Mouse (Mus musculus): Measurements from ENCODE around the gene Olfr810. TPM values are rescaled to one million over a fixed set of nuclear protein-coding genes. Genes with fewer than 3 reads are reported as not detected.

Gene Olfr810
- total and polyA plus RNA-seq, 3 experiments: 0.05 TPM; not detected in 2

DNA sequence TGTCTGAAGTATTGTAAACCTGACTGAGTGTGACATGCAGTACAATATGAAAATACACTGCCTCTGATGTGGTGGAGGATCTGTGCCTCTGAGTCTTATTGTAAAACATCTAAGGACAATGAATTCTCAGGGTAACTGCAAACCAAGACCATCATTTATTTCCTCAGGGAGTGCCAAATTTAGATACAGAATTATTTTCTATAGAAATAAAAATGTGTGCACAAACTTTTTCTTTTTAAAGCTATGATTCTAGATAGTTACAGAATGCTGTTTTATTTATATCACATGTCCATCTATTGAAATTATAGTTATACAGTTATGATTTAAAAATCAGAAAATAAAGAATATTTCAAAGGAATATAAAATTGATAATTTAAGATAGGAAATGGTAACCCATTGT is 52.9 kb downstream of the Olfr810 start, which contains the start of gene Olfr806:
Olfr806 (minus strand) TSS at position 101 of the 400 bp plus-strand sequence.
- ATAC-seq (ENCODE audit: extremely low read depth, insufficient number of reproducible peaks, low FRiP score, poor library complexity, severe bottlenecking) (no peak), DNase-seq (ENCODE audit: low spot score) (no peak)
- TF ChIP-seq POLR2AphosphoS5 (IDR thresholded peaks at IDR 0.05; ENCODE audit: insufficient replicate concordance, low read depth, low read length) (no peak), TAL1 (conservative IDR thresholded peaks at IDR 0.05; ENCODE audit: low read depth, low read length) (no peak), GATA2 (IDR thresholded peaks at IDR 0.05; ENCODE audit: borderline replicate concordance, low read depth, low read length) (no peak), GATA1 (IDR thresholded peaks at IDR 0.05; ENCODE audit: borderline replicate concordance, low read length) (no peak), CTCF (IDR thresholded peaks at IDR 0.05; ENCODE audit: low read depth, low read length) (no peak)
- Histone ChIP-seq H3K4me3 (ENCODE audit: low read depth, low read length) (no peak within 1 kb of the TSS), H3K4me1 (ENCODE audit: insufficient read depth, low read depth, low read length) (no peaks in the 10 kb centered on the region), H3K27me3 (ENCODE audit: insufficient read depth, low read length) (no peaks in the 10 kb centered on the region), H3K36me3 (replicated peaks) (no peaks in the 10 kb centered on the region), H3K9me3 (replicated peaks) (no peaks in the 10 kb centered on the region)

Other genes starting within 250 kb of the Olfr810 start
Only the 20 nearest of the 26 such genes appear.
- not detected in 2 replicates for gene Olfr798, start 167.0 kb downstream of the Olfr810 start, total RNA-seq (2014; fragmentation: Nextera tagmentation)
- gene Olfr798, start 167.0 kb downstream of the Olfr810 start, total RNA-seq (2017): 0.06 TPM in 1 of 2 replicates, not detected in the other
- gene Olfr798, start 167.0 kb downstream of the Olfr810 start, polyA plus RNA-seq (2012): not detected in 2 replicates
- gene Olfr799, start 157.4 kb downstream of the Olfr810 start, total RNA-seq (2014; fragmentation: Nextera tagmentation): not detected in 2 replicates
- 0.05 TPM in 1 of 2 replicates, not detected in the other for gene Olfr799, start 157.4 kb downstream of the Olfr810 start, total RNA-seq (2017)
- gene Olfr799, start 157.4 kb downstream of the Olfr810 start, polyA plus RNA-seq (2012): not detected in 2 replicates
- gene Olfr800, start 137.2 kb downstream of the Olfr810 start, total RNA-seq (2014; fragmentation: Nextera tagmentation): not detected in 2 replicates
- gene Olfr800, start 137.2 kb downstream of the Olfr810 start, total RNA-seq (2017): 0.12 and 0.27 TPM in 2 replicates
- not detected in 2 replicates for gene Olfr800, start 137.2 kb downstream of the Olfr810 start, polyA plus RNA-seq (2012)
- not detected in 2 replicates for gene Olfr801, start 121.1 kb downstream of the Olfr810 start, total RNA-seq (2014; fragmentation: Nextera tagmentation)
- gene Olfr801, start 121.1 kb downstream of the Olfr810 start, total RNA-seq (2017): 0.06 and 0.16 TPM in 2 replicates
- gene Olfr801, start 121.1 kb downstream of the Olfr810 start, polyA plus RNA-seq (2012): not detected in 2 replicates
- gene Olfr802, start 106.7 kb downstream of the Olfr810 start, total RNA-seq (2014; fragmentation: Nextera tagmentation): not detected in 2 replicates
- 0.05 and 0.17 TPM in 2 replicates for gene Olfr802, start 106.7 kb downstream of the Olfr810 start, total RNA-seq (2017)
- gene Olfr802, start 106.7 kb downstream of the Olfr810 start, polyA plus RNA-seq (2012): not detected in 2 replicates
- not detected in 2 replicates for gene Olfr803, start 100.6 kb downstream of the Olfr810 start, total RNA-seq (2014; fragmentation: Nextera tagmentation)
- gene Olfr803, start 100.6 kb downstream of the Olfr810 start, total RNA-seq (2017): 0.05 TPM in 1 of 2 replicates, not detected in the other
- gene Olfr803, start 100.6 kb downstream of the Olfr810 start, polyA plus RNA-seq (2012): not detected in 2 replicates
- gene Olfr804, start 91.7 kb downstream of the Olfr810 start, total RNA-seq (2014; fragmentation: Nextera tagmentation): not detected in 2 replicates
- under 0.01 and 0.22 TPM in 2 replicates for gene Olfr804, start 91.7 kb downstream of the Olfr810 start, total RNA-seq (2017)
- not detected in 2 replicates for gene Olfr804, start 91.7 kb downstream of the Olfr810 start, polyA plus RNA-seq (2012)
- not detected in 2 replicates for gene Olfr805, start 65.5 kb downstream of the Olfr810 start, total RNA-seq (2014; fragmentation: Nextera tagmentation)
- gene Olfr805, start 65.5 kb downstream of the Olfr810 start, total RNA-seq (2017): 0.06 and 0.16 TPM in 2 replicates
- gene Olfr805, start 65.5 kb downstream of the Olfr810 start, polyA plus RNA-seq (2012): not detected in 2 replicates
- gene Olfr806, start 53.0 kb downstream of the Olfr810 start, total RNA-seq (2014; fragmentation: Nextera tagmentation): not detected in 2 replicates
- gene Olfr806, start 53.0 kb downstream of the Olfr810 start, total RNA-seq (2017): 0.05 and 0.06 TPM in 2 replicates
- gene Olfr806, start 53.0 kb downstream of the Olfr810 start, polyA plus RNA-seq (2012): not detected in 2 replicates
- gene Olfr807, start 37.1 kb downstream of the Olfr810 start, total RNA-seq (2014; fragmentation: Nextera tagmentation): not detected in 2 replicates
- gene Olfr807, start 37.1 kb downstream of the Olfr810 start, total RNA-seq (2017): 0.23 TPM in 1 of 2 replicates, not detected in the other
- gene Olfr807, start 37.1 kb downstream of the Olfr810 start, polyA plus RNA-seq (2012): not detected in 2 replicates
- gene Olfr808, start 29.4 kb downstream of the Olfr810 start, total RNA-seq (2014; fragmentation: Nextera tagmentation): not detected in 2 replicates
- gene Olfr808, start 29.4 kb downstream of the Olfr810 start, total RNA-seq (2017): 0.12 and 0.22 TPM in 2 replicates
- gene Olfr808, start 29.4 kb downstream of the Olfr810 start, polyA plus RNA-seq (2012): not detected in 2 replicates
- gene Olfr809, start 20.3 kb downstream of the Olfr810 start, total RNA-seq (2014; fragmentation: Nextera tagmentation): not detected in 2 replicates
- gene Olfr809, start 20.3 kb downstream of the Olfr810 start, total RNA-seq (2017): 0.27 TPM in 1 of 2 replicates, not detected in the other
- gene Olfr809, start 20.3 kb downstream of the Olfr810 start, polyA plus RNA-seq (2012): not detected in 2 replicates
- gene Olfr811, start 9.5 kb upstream of the Olfr810 start, total RNA-seq (2014; fragmentation: Nextera tagmentation): not detected in 2 replicates
- 0.12 and 0.16 TPM in 2 replicates for gene Olfr811, start 9.5 kb upstream of the Olfr810 start, total RNA-seq (2017)
- gene Olfr811, start 9.5 kb upstream of the Olfr810 start, polyA plus RNA-seq (2012): not detected in 2 replicates
- gene Olfr812, start 51.2 kb upstream of the Olfr810 start, total RNA-seq (2014; fragmentation: Nextera tagmentation): not detected in 2 replicates
- gene Olfr812, start 51.2 kb upstream of the Olfr810 start, total RNA-seq (2017): not detected in 2 replicates
- gene Olfr812, start 51.2 kb upstream of the Olfr810 start, polyA plus RNA-seq (2012): not detected in 2 replicates
- not detected in 2 replicates for gene Olfr813, start 60.5 kb upstream of the Olfr810 start, total RNA-seq (2014; fragmentation: Nextera tagmentation)
- 0.22 and 0.35 TPM in 2 replicates for gene Olfr813, start 60.5 kb upstream of the Olfr810 start, total RNA-seq (2017)
- not detected in 2 replicates for gene Olfr813, start 60.5 kb upstream of the Olfr810 start, polyA plus RNA-seq (2012)
- gene Olfr814, start 84.9 kb upstream of the Olfr810 start, total RNA-seq (2014; fragmentation: Nextera tagmentation): not detected in 2 replicates
- gene Olfr814, start 84.9 kb upstream of the Olfr810 start, total RNA-seq (2017): 0.05 and 0.06 TPM in 2 replicates
- not detected in 2 replicates for gene Olfr814, start 84.9 kb upstream of the Olfr810 start, polyA plus RNA-seq (2012)
- not detected in 2 replicates for gene Olfr815, start 111.0 kb upstream of the Olfr810 start, total RNA-seq (2014; fragmentation: Nextera tagmentation)
- not detected in 2 replicates for gene Olfr815, start 111.0 kb upstream of the Olfr810 start, total RNA-seq (2017)
- 0.07 TPM in 1 of 2 replicates, not detected in the other for gene Olfr815, start 111.0 kb upstream of the Olfr810 start, polyA plus RNA-seq (2012)
- not detected in 2 replicates for gene Olfr816, start 120.7 kb upstream of the Olfr810 start, total RNA-seq (2014; fragmentation: Nextera tagmentation)
- gene Olfr816, start 120.7 kb upstream of the Olfr810 start, total RNA-seq (2017): 0.17 TPM in 1 of 2 replicates, not detected in the other
- gene Olfr816, start 120.7 kb upstream of the Olfr810 start, polyA plus RNA-seq (2012): not detected in 2 replicates
- not detected in 2 replicates for gene Olfr818, start 154.2 kb upstream of the Olfr810 start, total RNA-seq (2014; fragmentation: Nextera tagmentation)
- 0.29 TPM in 1 of 2 replicates, not detected in the other for gene Olfr818, start 154.2 kb upstream of the Olfr810 start, total RNA-seq (2017)
- gene Olfr818, start 154.2 kb upstream of the Olfr810 start, polyA plus RNA-seq (2012): not detected in 2 replicates
- gene Olfr819, start 172.3 kb upstream of the Olfr810 start, total RNA-seq (2014; fragmentation: Nextera tagmentation): not detected in 2 replicates
- 0.12 and 0.16 TPM in 2 replicates for gene Olfr819, start 172.3 kb upstream of the Olfr810 start, total RNA-seq (2017)
- not detected in 2 replicates for gene Olfr819, start 172.3 kb upstream of the Olfr810 start, polyA plus RNA-seq (2012)